Mouse (Mus musculus): ENCODE data around the gene Pde9a. TPM values are rescaled to one million over a fixed set of nuclear protein-coding genes. Genes with fewer than 3 reads are reported as not detected.

The Pde9a gene
- polyA plus RNA-seq, 1 experiment = 0.15 TPM

DNA sequence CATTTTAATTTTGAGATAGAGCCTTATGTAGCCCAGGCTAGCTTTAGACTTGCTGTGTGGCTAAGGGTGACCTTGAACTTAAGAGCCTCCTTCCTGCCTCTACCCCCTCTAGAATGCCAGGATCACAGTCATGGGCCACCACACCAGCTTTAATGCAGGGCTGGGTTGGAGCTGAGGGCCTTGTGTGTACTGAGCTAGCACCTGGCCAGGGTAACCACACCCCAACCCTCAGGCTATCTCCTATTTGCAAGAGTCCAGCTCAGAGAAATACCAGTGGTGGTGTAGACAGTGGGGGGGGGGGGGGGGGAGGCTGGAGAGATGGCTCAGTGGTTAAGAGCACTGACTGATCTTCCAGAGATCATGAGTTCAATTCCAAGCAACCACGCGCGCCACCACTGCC lies 139.8 kb downstream of the Pde9a start:
- Histone ChIP-seq H3K27me3 (ENCODE audit: control insufficient read depth, insufficient read depth, insufficient read length) (no peaks in the 10 kb centered on the region), H3K79me2 (ENCODE audit: control insufficient read depth, insufficient read depth) (no peaks in the 10 kb centered on the region), H3K79me3 (ENCODE audit: low read depth) (no peaks in the 10 kb centered on the region), H3K36me3 (ENCODE audit: control insufficient read depth, insufficient read depth) (peaks cover 11% of the 10 kb centered on the region), H3ac (ENCODE audit: control insufficient read depth, insufficient read length, low read depth) (no peak overlapping the region), H3K4me3 (ENCODE audit: insufficient read depth, poor library complexity, severe bottlenecking) (no peak overlapping the region)
- no peak for TF ChIP-seq FOSL1 (IDR thresholded peaks at IDR 0.05; ENCODE audit: insufficient read depth, low read length, poor library complexity, severe bottlenecking)
- no peak for TF ChIP-seq MAX (IDR thresholded peaks at IDR 0.05)
- no peak for TF ChIP-seq MYOG (IDR thresholded peaks at IDR 0.05; ENCODE audit: control insufficient read depth, extremely low read depth, insufficient read length)
- no peak for TF ChIP-seq CEBPB (IDR thresholded peaks at IDR 0.05; ENCODE audit: low read depth)
- TF ChIP-seq CTCF (IDR thresholded peaks at IDR 0.05; ENCODE audit: control insufficient read depth, insufficient read depth, insufficient read length) = no peak
- no peak for TF ChIP-seq USF1 (IDR thresholded peaks at IDR 0.05; ENCODE audit: low read depth)
- TF ChIP-seq MYOD1 (IDR thresholded peaks at IDR 0.05; ENCODE audit: control insufficient read depth, insufficient read length, low read depth) = no peak

Other genes starting within 250 kb of the Pde9a start
- gene Tff2, start 241.9 kb upstream of the Pde9a start, polyA plus RNA-seq (2012; fragmentation: generic; extraction: Trizol) = not detected
- gene Tff1, start 220.9 kb upstream of the Pde9a start, polyA plus RNA-seq (2012; fragmentation: generic; extraction: Trizol) = not detected
- not detected for gene Tmprss3, start 187.2 kb upstream of the Pde9a start, polyA plus RNA-seq (2012; fragmentation: generic; extraction: Trizol)
- not detected for gene Ubash3a, start 178.3 kb upstream of the Pde9a start, polyA plus RNA-seq (2012; fragmentation: generic; extraction: Trizol)
- 0.20 TPM for gene Rsph1, start 108.8 kb upstream of the Pde9a start, polyA plus RNA-seq (2012; fragmentation: generic; extraction: Trizol)
- gene Slc37a1, start 99.4 kb upstream of the Pde9a start, polyA plus RNA-seq (2012; fragmentation: generic; extraction: Trizol) = 0.14 TPM
- 48.5 TPM for gene Wdr4, start 133.8 kb downstream of the Pde9a start, polyA plus RNA-seq (2012; fragmentation: generic; extraction: Trizol)
- gene Ndufv3, start 133.9 kb downstream of the Pde9a start, polyA plus RNA-seq (2012; fragmentation: generic; extraction: Trizol) = 178 TPM
- gene Pknox1, start 178.5 kb downstream of the Pde9a start, polyA plus RNA-seq (2012; fragmentation: generic; extraction: Trizol) = 13.6 TPM